Mouse (Mus musculus): ENCODE measurements at regions not wholly inside any gene's neighbourhood (a gene's known extent, or its start where the extent isn't known, plus 50 kb on each side); places are given as distances from the start of the nearest gene placed in this dataset.

GRCm38 (mm10) chr2:19714025-19714424, 56.5 kb downstream of the Otud1 start:
- no peaks in the 10 kb centered on the region for H3K9me3 ChIP-seq (ENCODE audit: control insufficient read depth, low read length)
- H3K9ac ChIP-seq (ENCODE audit: low read length), result no peak overlapping the region
- no peak overlapping the region for H3K27ac ChIP-seq (replicated peaks; ENCODE audit: low read depth, low read length)
- DNase-seq (ENCODE audit: low spot score), result no peak
- no peaks in the 10 kb centered on the region for H3K27me3 ChIP-seq (ENCODE audit: control insufficient read depth, insufficient read depth, low read length)
- no peak overlapping the region for H3K4me2 ChIP-seq (ENCODE audit: low read depth, severe bottlenecking)
- H3K4me1 ChIP-seq (ENCODE audit: control insufficient read depth, insufficient read depth, low read length), result no peaks in the 10 kb centered on the region
- 80% methylated on average over 3 of the region's 3 CpGs for WGBS
- ATAC-seq (ENCODE audit: insufficient number of reproducible peaks, low FRiP score, low TSS enrichment, low read depth), result no peak
- no peak overlapping the region for H3K4me3 ChIP-seq (ENCODE audit: low read depth, low read length)
- no peaks in the 10 kb centered on the region for H3K36me3 ChIP-seq (ENCODE audit: control insufficient read depth, insufficient read depth, low read length)

GRCm38 (mm10) chr2:19715564-19716238, 58.1 kb downstream of the Otud1 start:
- no peaks in the 10 kb centered on the region for H3K27me3 ChIP-seq (ENCODE audit: control insufficient read depth, insufficient read depth, low read length)
- WGBS, result 20% methylated on average over 11 of the region's 11 CpGs
- peak; percentile 74 for DNase-seq (ENCODE audit: low spot score)
- H3K4me3 ChIP-seq (ENCODE audit: low read depth, low read length), result no peak overlapping the region
- H3K4me2 ChIP-seq (ENCODE audit: low read depth, severe bottlenecking), result peak overlapping the region; percentile 19; the same call in 1 of the 2 replicates
- peak; percentile 60; the same call in 1 of the 2 replicates for ATAC-seq (ENCODE audit: insufficient number of reproducible peaks, low FRiP score, low TSS enrichment, low read depth)
- H3K27ac ChIP-seq (replicated peaks; ENCODE audit: low read depth, low read length), result no peak overlapping the region
- no peaks in the 10 kb centered on the region for H3K4me1 ChIP-seq (ENCODE audit: control insufficient read depth, insufficient read depth, low read length)
- H3K36me3 ChIP-seq (ENCODE audit: control insufficient read depth, insufficient read depth, low read length), result no peaks in the 10 kb centered on the region
- no peak overlapping the region for H3K9ac ChIP-seq (ENCODE audit: low read length)
- no peaks in the 10 kb centered on the region for H3K9me3 ChIP-seq (ENCODE audit: control insufficient read depth, low read length)

GRCm38 (mm10) chr2:19716388-19716787, 58.8 kb downstream of the Otud1 start:
- Histone ChIP-seq H3K9me3 (ENCODE audit: control insufficient read depth, low read length) (no peaks in the 10 kb centered on the region), H3K9ac (ENCODE audit: low read length) (no peak overlapping the region), H3K27ac (replicated peaks; ENCODE audit: low read depth, low read length) (no peak overlapping the region), H3K4me2 (ENCODE audit: low read depth, severe bottlenecking) (no peak overlapping the region), H3K36me3 (ENCODE audit: control insufficient read depth, insufficient read depth, low read length) (no peaks in the 10 kb centered on the region), H3K4me3 (ENCODE audit: low read depth, low read length) (no peak overlapping the region), H3K4me1 (ENCODE audit: control insufficient read depth, insufficient read depth, low read length) (no peaks in the 10 kb centered on the region), H3K27me3 (ENCODE audit: control insufficient read depth, insufficient read depth, low read length) (no peaks in the 10 kb centered on the region)
- 88% methylated on average over 5 of the region's 5 CpGs for WGBS
- ATAC-seq (ENCODE audit: insufficient number of reproducible peaks, low FRiP score, low TSS enrichment, low read depth) (no peak), DNase-seq (ENCODE audit: low spot score) (no peak)

DNA sequence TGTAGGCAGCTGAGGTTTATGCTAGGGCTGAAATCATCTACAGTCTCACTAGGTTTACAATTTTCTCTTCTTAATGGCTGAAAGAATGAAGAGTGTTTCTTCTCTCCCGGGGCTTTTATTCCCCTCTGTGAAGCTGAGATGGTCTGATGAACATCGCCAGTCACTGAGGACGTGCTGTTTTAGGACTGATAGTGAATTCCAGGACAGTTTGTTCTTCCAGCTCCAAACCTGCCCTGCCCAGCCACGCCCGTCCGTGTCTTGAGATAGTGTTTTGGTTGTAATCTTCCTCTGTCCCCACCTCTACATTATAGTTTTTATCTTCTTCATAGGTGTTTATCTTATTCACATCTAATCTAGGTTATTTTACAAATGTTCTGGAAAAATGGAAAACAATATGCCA, 68.5 kb downstream of the Otud1 start:
- 90% methylated on average over 6 of the region's 6 CpGs for WGBS
- DNase-seq (ENCODE audit: low spot score), result no peak
- Histone ChIP-seq H3K27me3 (ENCODE audit: control insufficient read depth, insufficient read depth, low read length) (no peaks in the 10 kb centered on the region), H3K9me3 (ENCODE audit: control insufficient read depth, low read length) (no peaks in the 10 kb centered on the region), H3K4me1 (ENCODE audit: control insufficient read depth, insufficient read depth, low read length) (no peaks in the 10 kb centered on the region), H3K27ac (replicated peaks; ENCODE audit: low read depth, low read length) (no peak overlapping the region), H3K36me3 (ENCODE audit: control insufficient read depth, insufficient read depth, low read length) (no peaks in the 10 kb centered on the region), H3K4me3 (ENCODE audit: low read depth, low read length) (no peak overlapping the region), H3K9ac (ENCODE audit: low read length) (no peak overlapping the region), H3K4me2 (ENCODE audit: low read depth, severe bottlenecking) (no peak overlapping the region)
- no peak for ATAC-seq (ENCODE audit: insufficient number of reproducible peaks, low FRiP score, low TSS enrichment, low read depth)

GRCm38 (mm10) chr2:19726904-19727303, 69.4 kb downstream of the Otud1 start:
- Histone ChIP-seq H3K4me2 (ENCODE audit: low read depth, severe bottlenecking) (no peak overlapping the region), H3K27me3 (ENCODE audit: control insufficient read depth, insufficient read depth, low read length) (no peaks in the 10 kb centered on the region), H3K36me3 (ENCODE audit: control insufficient read depth, insufficient read depth, low read length) (no peaks in the 10 kb centered on the region), H3K9me3 (ENCODE audit: control insufficient read depth, low read length) (no peaks in the 10 kb centered on the region), H3K27ac (replicated peaks; ENCODE audit: low read depth, low read length) (no peak overlapping the region), H3K9ac (ENCODE audit: low read length) (no peak overlapping the region), H3K4me3 (ENCODE audit: low read depth, low read length) (no peak overlapping the region), H3K4me1 (ENCODE audit: control insufficient read depth, insufficient read depth, low read length) (no peaks in the 10 kb centered on the region)
- no peak for ATAC-seq (ENCODE audit: insufficient number of reproducible peaks, low FRiP score, low TSS enrichment, low read depth)
- peak; percentile 64 for DNase-seq (ENCODE audit: low spot score)
- 9% methylated on average over 9 of the region's 9 CpGs for WGBS

DNA sequence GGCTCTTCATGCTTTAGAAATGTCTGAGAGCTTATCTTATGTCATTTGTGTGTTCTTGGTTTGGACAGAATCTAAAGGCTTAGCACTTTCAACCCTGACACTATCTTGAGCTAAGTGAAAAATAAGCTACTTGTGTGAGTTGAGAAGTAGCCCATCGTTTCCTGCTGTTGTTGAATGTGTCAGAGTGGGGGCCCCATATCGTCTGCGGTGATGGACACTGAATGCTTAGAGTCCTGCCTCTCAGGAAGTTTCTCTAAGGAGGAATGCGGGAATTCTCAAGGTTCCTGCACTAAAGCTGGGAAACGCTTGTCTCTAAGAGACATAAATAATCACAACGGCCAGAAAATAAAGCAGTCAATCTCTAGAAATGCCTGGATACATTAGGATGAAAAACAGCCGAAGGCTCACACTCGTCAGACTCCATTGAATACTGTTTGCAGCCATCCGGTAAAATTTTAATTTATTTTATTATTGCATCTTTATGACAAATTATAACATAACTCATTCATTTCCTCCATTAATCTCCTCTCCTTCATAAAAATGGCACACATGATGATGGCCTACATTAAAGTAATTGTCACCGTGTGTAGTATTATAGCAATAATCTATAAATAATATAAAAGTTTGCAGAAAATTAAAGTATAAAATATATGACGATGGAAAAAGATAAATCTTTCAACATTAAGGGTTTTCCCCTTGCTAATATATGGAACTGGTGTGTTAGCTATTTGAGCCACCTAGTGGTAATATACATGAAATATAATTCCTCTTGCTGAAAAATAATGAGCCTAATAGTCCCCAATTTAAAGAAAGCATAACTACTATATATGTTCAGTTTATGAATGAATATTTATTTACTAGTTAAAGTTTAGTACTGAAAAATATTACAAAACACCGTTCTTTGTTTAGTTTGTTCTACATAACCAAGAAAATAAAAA, 75.6 kb downstream of the Otud1 start:
- no peaks in the 10 kb centered on the region for H3K4me1 ChIP-seq (ENCODE audit: control insufficient read depth, insufficient read depth, low read length)
- H3K36me3 ChIP-seq (ENCODE audit: control insufficient read depth, insufficient read depth, low read length), result no peaks in the 10 kb centered on the region
- ATAC-seq (ENCODE audit: insufficient number of reproducible peaks, low FRiP score, low TSS enrichment, low read depth) (no peak), DNase-seq (ENCODE audit: low spot score) (no peak)
- no peak overlapping the region for H3K4me3 ChIP-seq (ENCODE audit: low read depth, low read length)
- H3K27ac ChIP-seq (replicated peaks; ENCODE audit: low read depth, low read length), result no peak overlapping the region
- H3K4me2 ChIP-seq (ENCODE audit: low read depth, severe bottlenecking), result no peak overlapping the region
- H3K27me3 ChIP-seq (ENCODE audit: control insufficient read depth, insufficient read depth, low read length), result no peaks in the 10 kb centered on the region
- no peak overlapping the region for H3K9ac ChIP-seq (ENCODE audit: low read length)
- no peaks in the 10 kb centered on the region for H3K9me3 ChIP-seq (ENCODE audit: control insufficient read depth, low read length)
- WGBS, result 59% methylated on average over 12 of the region's 12 CpGs

- Histone ChIP-seq H3K4me2 (ENCODE audit: low read depth, severe bottlenecking) (no peak overlapping the region), H3K27me3 (ENCODE audit: control insufficient read depth, insufficient read depth, low read length) (no peaks in the 10 kb centered on the region), H3K36me3 (ENCODE audit: control insufficient read depth, insufficient read depth, low read length) (no peaks in the 10 kb centered on the region), H3K4me1 (ENCODE audit: control insufficient read depth, insufficient read depth, low read length) (no peaks in the 10 kb centered on the region), H3K27ac (replicated peaks; ENCODE audit: low read depth, low read length) (no peak overlapping the region), H3K9me3 (ENCODE audit: control insufficient read depth, low read length) (no peaks in the 10 kb centered on the region), H3K9ac (ENCODE audit: low read length) (no peak overlapping the region), H3K4me3 (ENCODE audit: low read depth, low read length) (no peak overlapping the region)
- 80% methylated on average over 12 of the region's 12 CpGs for WGBS
- no peak for ATAC-seq (ENCODE audit: insufficient number of reproducible peaks, low FRiP score, low TSS enrichment, low read depth)
- no peak for DNase-seq (ENCODE audit: low spot score)
These were observed 76.8 kb downstream of the Otud1 start for GRCm38 (mm10) chr2:19734164-19734870.

DNA sequence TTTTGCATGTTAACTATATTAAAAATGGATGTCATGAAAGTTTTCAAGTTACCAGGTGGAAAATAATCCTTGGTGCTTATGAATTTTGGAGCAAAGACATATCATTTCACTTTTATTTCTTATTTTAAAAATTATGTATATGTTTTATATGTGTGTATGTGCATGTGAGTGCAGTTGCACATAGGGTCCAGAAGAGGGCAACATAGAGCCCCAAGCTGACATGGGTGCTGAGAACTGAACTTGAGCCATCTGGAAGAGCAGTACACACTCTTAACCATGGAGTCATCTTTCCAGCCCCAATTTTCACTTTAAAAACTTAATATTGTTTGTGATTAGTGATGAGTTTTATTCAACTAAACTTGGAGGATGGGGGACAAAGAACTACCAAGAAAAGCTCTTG, 84.0 kb downstream of the Otud1 start:
- Histone ChIP-seq H3K4me3 (ENCODE audit: low read depth, low read length) (no peak overlapping the region), H3K27me3 (ENCODE audit: control insufficient read depth, insufficient read depth, low read length) (no peaks in the 10 kb centered on the region), H3K27ac (replicated peaks; ENCODE audit: low read depth, low read length) (no peak overlapping the region), H3K4me1 (ENCODE audit: control insufficient read depth, insufficient read depth, low read length) (no peaks in the 10 kb centered on the region), H3K4me2 (ENCODE audit: low read depth, severe bottlenecking) (no peak overlapping the region), H3K36me3 (ENCODE audit: control insufficient read depth, insufficient read depth, low read length) (no peaks in the 10 kb centered on the region; the same call in 1 of the 2 replicates), H3K9me3 (ENCODE audit: control insufficient read depth, low read length) (no peaks in the 10 kb centered on the region; the same call in 1 of the 2 replicates), H3K9ac (ENCODE audit: low read length) (no peak overlapping the region)
- no peak for ATAC-seq (ENCODE audit: insufficient number of reproducible peaks, low FRiP score, low TSS enrichment, low read depth)
- no peak for DNase-seq (ENCODE audit: low spot score)

Data from limb, embryonic 11.5 days (tissue).